Mouse (Mus musculus) layer of hippocampus, adult 9-10 months (tissue): ENCODE results near the gene Pms2.
A peak's percentile ranks its signal among the peaks of the same experiment; 100 is the strongest.

Source experiments
- DNase-seq: peaks from one replicate; pipeline ENCODE4 v3.0.0; 2022; ENCODE audit warnings: low spot score

Gene Pms2

DNA sequence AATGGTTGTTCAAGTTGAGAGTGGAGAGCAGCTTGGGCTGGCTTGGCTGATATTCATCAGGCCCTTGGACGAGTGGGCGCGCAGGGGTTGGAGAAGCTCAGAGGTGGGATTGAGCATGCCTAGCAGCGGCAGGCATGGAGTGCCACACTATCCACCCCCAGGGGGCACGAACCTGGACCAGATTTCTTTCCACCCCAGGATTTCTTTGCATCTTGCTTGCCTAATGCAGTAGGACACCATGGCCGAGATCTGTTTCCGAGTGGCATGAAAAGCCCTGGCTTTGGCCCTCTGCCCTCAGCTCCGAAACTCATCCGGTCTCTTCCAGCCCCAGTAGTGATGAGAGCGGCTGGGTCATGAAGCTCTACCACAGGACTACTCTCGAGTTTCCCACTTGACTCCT lies 23.6 kb downstream of the Pms2 start:
- no peak for DNase-seq

- no peak for DNase-seq
These were observed 24.1 kb downstream of the Pms2 start for GRCm38 (mm10) chr5:143933875-143934274.

DNA sequence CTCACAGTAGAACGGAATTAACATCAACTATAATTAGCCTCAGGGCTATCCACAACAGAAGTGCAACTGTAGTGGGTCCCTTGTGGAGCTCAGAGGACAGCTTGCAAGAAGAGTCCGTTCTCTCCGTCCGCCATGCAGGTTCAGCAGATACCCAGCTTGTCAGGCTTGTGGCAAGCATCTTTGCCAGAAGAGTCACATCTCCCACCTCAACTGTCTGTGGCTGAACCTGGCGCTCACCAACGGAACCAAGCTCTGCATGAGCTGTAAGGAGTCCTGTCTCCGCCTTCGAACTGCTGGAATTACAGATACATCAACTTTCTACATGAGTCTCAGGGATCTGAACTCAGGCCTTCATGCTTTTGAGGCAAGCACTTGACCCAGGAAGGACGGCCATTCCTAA lies 26.4 kb downstream of the Pms2 start:
- DNase-seq, result no peak

- no peak for DNase-seq
These were observed 31.8 kb downstream of the Pms2 start for GRCm38 (mm10) chr5:143941588-143941987.

- peak; percentile 86 for DNase-seq
These were observed 33.7 kb downstream of the Pms2 start for GRCm38 (mm10) chr5:143943231-143944125.

DNA sequence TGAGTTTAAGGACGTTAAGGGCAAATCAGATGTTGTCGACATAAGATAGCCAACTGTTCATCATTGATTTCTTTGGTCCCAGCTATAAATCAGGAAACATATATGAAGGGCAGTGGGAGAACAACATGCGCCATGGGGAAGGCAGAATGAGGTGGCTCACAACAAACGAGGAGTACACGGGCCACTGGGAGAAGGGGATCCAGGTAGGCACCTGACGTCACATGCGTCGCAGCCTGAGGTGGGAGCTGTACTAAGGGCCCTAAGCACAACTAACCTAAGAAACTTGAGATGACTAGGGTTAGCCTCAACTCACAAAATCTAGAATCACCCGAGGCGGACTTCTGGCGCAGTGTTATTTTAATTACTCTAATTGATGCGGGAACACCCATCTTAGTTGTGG lies 38.6 kb downstream of the Pms2 start:
- DNase-seq, result no peak

DNA sequence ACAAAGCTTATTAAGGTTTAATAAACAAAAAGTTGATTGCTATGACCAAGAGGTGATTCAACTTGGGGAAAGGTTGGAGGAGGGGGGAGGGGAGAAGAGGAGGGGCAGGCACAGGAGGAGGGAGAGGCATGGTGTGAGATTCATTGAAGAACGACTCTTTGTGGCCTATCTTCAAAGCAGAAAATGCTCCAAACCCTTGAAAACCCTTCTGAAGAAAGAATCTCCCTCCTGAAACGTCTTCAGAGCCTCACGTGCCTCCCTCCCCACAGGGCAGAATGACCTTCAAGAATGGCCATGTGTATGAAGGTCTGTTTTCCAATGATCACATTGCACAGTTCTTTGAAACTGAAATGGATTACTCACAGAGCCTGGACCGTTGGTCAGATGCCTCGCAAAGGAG lies 40.3 kb downstream of the Pms2 start:
- no peak for DNase-seq

- no peak for DNase-seq
These were observed 47.3 kb downstream of the Pms2 start for GRCm38 (mm10) chr5:143957101-143957500.

GRCm38 (mm10) chr5:143959551-143959950 lies 49.8 kb downstream of the Pms2 start:
- DNase-seq, result no peak

DNA sequence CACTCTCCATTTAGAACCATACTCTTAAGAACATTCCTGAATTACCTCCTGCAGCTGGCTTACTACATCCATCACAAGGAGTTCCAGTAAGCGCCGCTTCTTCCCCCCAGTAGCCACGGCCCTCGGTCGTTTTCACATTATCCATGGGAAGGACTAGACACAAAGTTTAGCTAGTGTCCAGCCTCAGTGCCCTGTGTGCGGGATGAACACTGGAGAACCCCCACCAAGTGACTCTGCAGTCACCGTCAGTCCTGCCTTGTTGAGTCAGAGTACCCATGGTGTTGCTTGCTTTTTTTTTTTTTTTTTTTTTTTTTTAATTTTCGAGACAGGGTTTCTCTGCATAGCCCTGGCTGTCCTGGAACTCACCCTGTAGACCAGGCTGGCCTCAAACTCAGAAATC lies 51.4 kb downstream of the Pms2 start:
- no peak for DNase-seq

DNA sequence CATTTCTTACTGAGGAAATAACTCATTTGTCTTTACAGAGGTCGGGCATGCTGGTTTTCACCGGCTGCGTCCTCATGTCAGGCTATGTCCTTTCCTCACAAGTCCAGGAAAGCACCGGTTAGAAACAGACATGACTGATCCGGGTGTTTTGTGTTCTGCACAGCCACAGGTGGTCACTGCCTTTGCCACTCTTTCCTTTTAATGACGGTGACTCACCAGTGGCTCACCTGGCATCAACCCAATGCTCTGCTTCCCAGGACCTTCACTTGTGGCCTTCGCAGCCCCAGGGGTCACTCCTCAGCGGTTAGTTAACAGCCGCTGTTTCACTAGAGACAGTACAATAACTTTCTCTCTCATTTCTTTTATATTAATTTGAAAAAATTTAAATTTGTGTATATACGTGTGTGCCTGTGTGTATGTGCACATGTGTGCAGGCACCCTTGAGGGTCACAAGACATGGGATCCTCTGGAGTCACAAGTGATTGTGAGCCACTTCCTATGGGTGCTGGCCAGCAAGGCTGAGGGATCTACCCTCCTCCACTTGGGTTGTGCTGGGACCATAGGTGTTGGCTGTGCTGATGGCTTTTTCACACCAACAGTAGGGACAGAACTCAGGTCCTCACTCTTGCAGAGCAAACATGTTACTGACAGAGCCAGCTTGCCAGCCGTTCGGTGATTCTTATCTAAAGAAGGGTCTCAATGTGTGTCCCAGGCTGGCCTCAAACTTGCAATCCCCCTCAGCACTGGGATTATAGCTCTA lies 56.0 kb downstream of the Pms2 start:
- no peak for DNase-seq

DNA sequence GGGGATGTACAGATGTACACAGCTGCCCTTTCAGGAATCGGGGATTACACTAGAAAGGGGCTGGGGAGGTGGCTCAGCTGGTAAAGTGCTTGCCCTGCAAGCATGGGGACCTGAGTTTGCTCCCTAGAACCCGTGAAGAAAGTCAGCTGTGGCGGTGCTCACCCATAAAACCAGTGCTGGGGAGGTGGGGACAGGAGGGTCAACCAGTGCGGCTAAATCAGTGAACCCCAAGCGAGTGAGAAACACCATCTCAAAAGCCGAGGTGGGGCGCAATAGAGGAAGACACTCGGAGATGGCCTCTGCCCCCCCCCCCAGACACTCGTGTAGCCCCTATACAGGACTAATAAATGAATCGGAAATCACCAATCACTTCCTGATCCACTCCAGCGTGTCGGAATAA lies 56.9 kb downstream of the Pms2 start:
- DNase-seq, result no peak

DNA sequence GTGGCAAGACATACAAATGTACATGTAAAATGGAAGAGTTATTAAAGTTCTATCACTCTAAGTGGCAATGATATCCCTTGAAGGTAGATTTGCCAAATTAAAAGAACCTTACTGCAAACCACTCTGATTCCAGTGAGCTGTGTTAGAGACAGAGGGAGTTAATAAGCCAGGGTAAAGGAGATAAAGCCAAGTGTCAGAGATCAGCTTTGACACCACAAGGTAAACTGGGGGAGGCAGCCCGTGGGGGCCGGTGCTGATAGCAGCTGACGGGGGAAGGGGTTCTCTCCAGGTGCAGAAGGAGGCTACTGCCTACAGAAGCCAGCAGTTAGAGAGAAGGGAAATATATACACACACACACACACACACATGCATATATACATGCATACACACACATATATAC lies 62.9 kb downstream of the Pms2 start:
- DNase-seq, result no peak

- DNase-seq, result no peak
These were observed 65.3 kb downstream of the Pms2 start for GRCm38 (mm10) chr5:143974931-143975630.

GRCm38 (mm10) chr5:143975631-143975933 lies 65.8 kb downstream of the Pms2 start:
- no peak for DNase-seq

GRCm38 (mm10) chr5:143976232-143976631 lies 66.5 kb downstream of the Pms2 start:
- DNase-seq, result no peak

DNA sequence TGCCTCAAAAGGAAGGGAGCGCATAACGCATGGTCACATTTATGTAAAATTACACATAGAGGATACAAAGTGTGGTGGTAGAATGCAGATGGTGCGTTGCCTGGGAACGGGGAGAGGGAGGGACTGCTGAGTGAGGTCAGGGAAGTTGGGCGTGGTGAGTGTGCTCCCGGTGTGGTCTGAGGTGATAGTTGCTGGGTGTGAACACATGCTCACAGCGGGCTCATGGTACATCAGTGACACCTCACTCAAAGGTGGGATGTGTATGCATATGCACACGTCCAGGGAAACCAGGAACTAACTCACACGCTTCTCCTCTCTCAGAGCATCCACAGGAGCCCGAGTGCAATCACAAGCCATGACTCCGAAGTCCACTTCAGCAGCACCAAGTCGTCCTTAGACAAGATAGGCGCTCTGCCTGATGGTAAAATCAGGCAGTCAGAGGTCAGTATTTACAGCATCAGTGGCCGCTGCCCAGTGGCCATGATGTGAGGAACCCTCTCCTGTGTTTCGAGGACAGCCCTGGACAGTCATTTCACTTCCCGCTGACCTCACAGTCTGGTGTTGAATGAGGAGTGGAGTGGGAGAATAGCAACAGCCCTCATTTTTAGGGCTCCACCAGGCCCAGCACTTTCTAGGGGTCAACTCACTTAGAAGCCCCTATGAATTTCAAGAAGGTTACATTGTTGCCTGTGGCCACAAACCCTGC lies 67.1 kb downstream of the Pms2 start:
- DNase-seq, result no peak

DNA sequence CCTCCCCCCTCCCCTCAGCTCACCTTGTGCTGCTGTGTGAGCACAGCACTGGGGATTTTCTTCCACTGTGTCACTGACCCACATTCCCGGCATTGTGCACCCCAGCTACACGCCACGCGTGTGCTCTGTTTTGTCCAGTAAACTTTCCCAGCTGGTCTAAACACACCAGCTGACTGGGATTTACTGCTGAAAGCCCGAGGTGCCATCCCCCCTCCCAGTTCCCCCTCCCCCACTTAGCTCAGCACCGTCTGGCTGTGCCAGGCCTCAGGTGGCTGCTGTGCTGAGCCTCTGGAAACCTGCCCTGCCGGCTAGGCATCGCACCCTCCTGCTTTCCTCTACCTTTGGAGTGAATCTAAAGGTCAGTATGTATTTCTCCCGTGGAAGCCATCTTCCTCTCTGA lies 71.1 kb downstream of the Pms2 start:
- no peak for DNase-seq

- no peak for DNase-seq
These were observed 72.6 kb downstream of the Pms2 start for GRCm38 (mm10) chr5:143982361-143982760.
